Mouse (Mus musculus): ENCODE measurements around the gene Zfp827. TPM values are rescaled to one million over a fixed set of nuclear protein-coding genes. Genes with fewer than 3 reads are reported as not detected.
A peak's percentile ranks its signal among the peaks of the same experiment; 100 is the strongest.

Gene Zfp827
- polyA plus RNA-seq, 1 experiment from 2014 or later: 10.6 TPM

DNA sequence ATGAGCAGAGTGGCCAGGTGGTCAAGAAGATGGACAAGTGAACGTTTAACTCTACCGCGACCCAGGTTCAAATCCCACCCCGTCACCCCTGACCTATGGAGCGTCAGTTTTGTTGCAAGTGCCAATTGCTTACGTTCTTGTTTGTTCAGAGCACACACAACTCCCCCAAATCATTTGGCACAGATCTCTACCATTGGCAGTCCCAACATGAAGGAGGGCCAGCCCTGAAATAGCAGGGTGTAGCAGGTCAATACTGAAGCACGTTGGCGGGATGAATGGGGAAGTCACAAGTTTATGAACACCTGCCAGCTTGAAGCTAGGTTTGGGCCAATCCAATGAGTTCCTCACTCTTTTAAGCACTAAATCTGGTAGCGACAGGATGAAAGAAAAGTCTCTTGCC is 46.7 kb downstream of the Zfp827 start:
- H3K4me2 ChIP-seq (ENCODE audit: low read length): no peak overlapping the region
- ATAC-seq (replicated peaks; ENCODE audit: low FRiP score, low TSS enrichment, low read depth) (no peak), DNase-seq (ENCODE audit: low spot score) (no peak)
- no peak overlapping the region for H3K4me3 ChIP-seq (ENCODE audit: low read depth, low read length)
- H3K27ac ChIP-seq (ENCODE audit: low read depth): no peak overlapping the region
- H3K36me3 ChIP-seq (ENCODE audit: control insufficient read depth, insufficient read depth, low read length): peaks cover 60% of the 10 kb centered on the region
- no peak overlapping the region for H3K9ac ChIP-seq (ENCODE audit: low read length)
- peaks cover 8% of the 10 kb centered on the region; the same call in 1 of the 2 replicates for H3K4me1 ChIP-seq (replicated peaks; ENCODE audit: control insufficient read depth, insufficient read depth, low read length)
- H3K27me3 ChIP-seq (replicated peaks; ENCODE audit: control insufficient read depth, insufficient read depth, low read length): no peaks in the 10 kb centered on the region
- 87% methylated on average over 9 of the region's 9 CpGs for WGBS
- no peaks in the 10 kb centered on the region for H3K9me3 ChIP-seq (ENCODE audit: control insufficient read depth, low read length)

DNA sequence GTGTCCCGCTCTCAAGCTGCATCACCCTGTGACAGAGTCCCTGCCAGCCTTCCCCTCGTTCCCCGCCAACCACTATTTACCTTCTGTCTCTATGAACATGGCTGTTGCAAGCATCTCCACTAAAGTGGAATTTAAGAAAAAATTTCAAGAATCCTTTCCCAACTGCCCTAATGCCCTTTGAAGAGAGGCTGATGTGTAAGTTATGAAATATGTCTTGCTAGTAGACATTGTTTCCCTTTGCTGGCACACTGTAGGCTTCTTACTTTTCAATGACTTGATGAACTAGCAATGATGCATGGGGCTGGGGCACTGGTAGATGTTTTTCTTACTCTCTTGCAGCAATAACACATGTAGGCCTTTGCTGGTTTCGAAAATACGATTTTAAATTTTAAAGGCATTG is 49.0 kb downstream of the Zfp827 start:
- H3K36me3 ChIP-seq (ENCODE audit: control insufficient read depth, insufficient read depth, low read length): peaks cover 48% of the 10 kb centered on the region
- peaks cover 8% of the 10 kb centered on the region; the same call in 1 of the 2 replicates for H3K4me1 ChIP-seq (replicated peaks; ENCODE audit: control insufficient read depth, insufficient read depth, low read length)
- ATAC-seq (replicated peaks; ENCODE audit: low FRiP score, low TSS enrichment, low read depth) (no peak), DNase-seq (ENCODE audit: low spot score) (no peak)
- H3K4me2 ChIP-seq (ENCODE audit: low read length): no peak overlapping the region
- WGBS: 83% methylated on average over 5 of the region's 5 CpGs
- H3K27me3 ChIP-seq (replicated peaks; ENCODE audit: control insufficient read depth, insufficient read depth, low read length): no peaks in the 10 kb centered on the region
- H3K9ac ChIP-seq (ENCODE audit: low read length): no peak overlapping the region
- H3K4me3 ChIP-seq (ENCODE audit: low read depth, low read length): no peak overlapping the region
- no peak overlapping the region for H3K27ac ChIP-seq (ENCODE audit: low read depth)
- H3K9me3 ChIP-seq (ENCODE audit: control insufficient read depth, low read length): no peaks in the 10 kb centered on the region

DNA sequence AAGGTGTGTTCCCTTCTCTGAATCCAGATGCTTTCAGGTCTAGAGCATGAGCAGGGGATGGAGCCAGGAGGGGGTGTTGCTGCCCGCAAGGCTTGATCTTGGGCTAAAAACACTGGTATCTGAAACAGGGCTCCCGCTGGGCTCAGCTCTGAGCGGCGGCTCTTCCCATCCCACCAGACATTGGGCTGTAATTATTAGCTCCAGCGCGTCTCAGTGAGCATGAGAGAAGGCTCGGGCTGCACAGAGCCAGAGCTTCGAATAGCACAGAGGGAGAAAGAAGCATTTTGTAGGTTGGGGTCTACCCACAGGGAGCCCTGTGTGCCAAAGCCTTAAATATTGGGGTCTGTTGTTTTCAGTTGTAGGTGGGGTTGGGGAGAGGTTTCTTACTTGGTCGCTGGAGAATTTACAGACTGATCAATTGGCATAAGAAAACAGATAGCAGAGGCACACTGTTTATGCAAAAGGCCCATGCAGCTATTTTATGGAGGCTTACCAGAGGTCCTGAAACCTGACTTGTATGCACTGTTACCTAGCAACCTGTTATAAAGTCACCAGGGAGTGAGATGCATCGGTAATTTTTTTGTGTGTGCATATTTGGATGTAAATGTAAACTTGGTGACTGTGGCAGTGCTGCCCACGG is 50.4 kb downstream of the Zfp827 start:
- H3K4me1 ChIP-seq (replicated peaks; ENCODE audit: control insufficient read depth, insufficient read depth, low read length): peaks cover 11% of the 10 kb centered on the region
- peaks cover 46% of the 10 kb centered on the region for H3K36me3 ChIP-seq (ENCODE audit: control insufficient read depth, insufficient read depth, low read length)
- no peak overlapping the region for H3K27ac ChIP-seq (ENCODE audit: low read depth)
- H3K4me2 ChIP-seq (ENCODE audit: low read length): no peak overlapping the region
- 29% methylated on average over 11 of the region's 11 CpGs for WGBS
- no peak overlapping the region for H3K9ac ChIP-seq (ENCODE audit: low read length)
- no peak for ATAC-seq (replicated peaks; ENCODE audit: low FRiP score, low TSS enrichment, low read depth)
- H3K27me3 ChIP-seq (replicated peaks; ENCODE audit: control insufficient read depth, insufficient read depth, low read length): no peaks in the 10 kb centered on the region
- no peak for DNase-seq (ENCODE audit: low spot score)
- no peaks in the 10 kb centered on the region for H3K9me3 ChIP-seq (ENCODE audit: control insufficient read depth, low read length)
- H3K4me3 ChIP-seq (ENCODE audit: low read depth, low read length): no peak overlapping the region

DNA sequence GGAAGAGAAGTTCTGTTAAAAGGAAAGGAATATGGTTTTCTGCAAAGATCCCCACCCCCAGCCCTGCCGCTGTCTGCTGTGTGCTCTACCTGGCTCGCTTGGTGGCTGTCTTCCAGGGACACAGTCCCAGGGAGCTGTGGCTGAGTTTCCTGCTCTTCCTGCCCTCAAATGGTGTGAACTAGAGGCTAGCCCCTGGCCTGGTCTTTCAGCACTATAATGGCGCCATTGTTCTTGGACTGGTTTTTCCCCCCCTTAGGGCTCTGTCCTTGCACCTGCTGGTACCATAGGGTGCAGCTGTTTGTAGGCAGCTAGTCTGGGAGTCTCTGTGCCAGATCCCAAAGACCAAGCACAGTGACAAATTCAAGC is 50.9 kb downstream of the Zfp827 start:
- WGBS: 65% methylated on average over 3 of the region's 3 CpGs
- H3K4me1 ChIP-seq (replicated peaks; ENCODE audit: control insufficient read depth, insufficient read depth, low read length): peaks cover 11% of the 10 kb centered on the region
- no peaks in the 10 kb centered on the region for H3K9me3 ChIP-seq (ENCODE audit: control insufficient read depth, low read length)
- no peak for DNase-seq (ENCODE audit: low spot score)
- peaks cover 48% of the 10 kb centered on the region for H3K36me3 ChIP-seq (ENCODE audit: control insufficient read depth, insufficient read depth, low read length)
- no peak overlapping the region for H3K27ac ChIP-seq (ENCODE audit: low read depth)
- peak; percentile 37; the same call in 1 of the 2 replicates for ATAC-seq (replicated peaks; ENCODE audit: low FRiP score, low TSS enrichment, low read depth)
- no peak overlapping the region for H3K4me2 ChIP-seq (ENCODE audit: low read length)
- no peak overlapping the region for H3K9ac ChIP-seq (ENCODE audit: low read length)
- H3K27me3 ChIP-seq (replicated peaks; ENCODE audit: control insufficient read depth, insufficient read depth, low read length): no peaks in the 10 kb centered on the region
- H3K4me3 ChIP-seq (ENCODE audit: low read depth, low read length): no peak overlapping the region

DNA sequence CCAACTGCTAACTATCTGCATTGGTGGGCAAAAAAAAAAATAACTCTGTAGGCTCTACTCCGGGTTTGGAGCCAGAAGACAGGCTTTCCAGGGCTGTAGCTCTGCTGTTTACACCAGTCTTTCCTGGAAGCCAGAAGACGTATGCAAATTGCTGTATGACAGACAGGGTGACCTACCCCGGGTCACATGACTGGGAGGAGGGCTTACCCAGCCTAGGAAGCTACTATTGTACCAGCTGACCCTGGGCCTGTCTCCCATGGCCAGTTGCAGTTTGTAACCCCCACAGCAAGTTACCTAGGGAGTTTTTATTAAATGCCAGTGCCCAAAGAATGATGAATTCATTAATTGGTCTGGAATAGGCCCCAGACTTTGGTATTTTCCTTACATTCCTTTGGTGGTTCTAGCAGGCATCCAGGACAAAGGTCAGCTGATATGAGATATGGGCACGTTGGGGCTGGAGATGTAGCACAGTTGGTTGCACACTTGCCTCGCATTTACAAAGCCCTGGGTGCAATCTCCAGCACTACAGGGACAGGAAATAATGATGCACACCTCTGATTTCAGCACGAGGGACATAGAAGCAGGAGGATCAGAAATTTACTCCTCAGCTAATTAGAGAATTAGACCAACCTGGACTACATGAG is 52.0 kb downstream of the Zfp827 start:
- Histone ChIP-seq H3K9ac (ENCODE audit: low read length) (no peak overlapping the region), H3K27me3 (replicated peaks; ENCODE audit: control insufficient read depth, insufficient read depth, low read length) (no peaks in the 10 kb centered on the region), H3K9me3 (ENCODE audit: control insufficient read depth, low read length) (no peaks in the 10 kb centered on the region), H3K27ac (ENCODE audit: low read depth) (no peak overlapping the region), H3K4me3 (ENCODE audit: low read depth, low read length) (no peak overlapping the region), H3K4me1 (replicated peaks; ENCODE audit: control insufficient read depth, insufficient read depth, low read length) (peaks cover 11% of the 10 kb centered on the region), H3K4me2 (ENCODE audit: low read length) (no peak overlapping the region), H3K36me3 (ENCODE audit: control insufficient read depth, insufficient read depth, low read length) (peaks cover 45% of the 10 kb centered on the region)
- ATAC-seq (replicated peaks; ENCODE audit: low FRiP score, low TSS enrichment, low read depth): 0 out of 2 replicates have a peak, but pooled peaks have one; percentile 29
- 50% methylated on average over 6 of the region's 6 CpGs for WGBS
- DNase-seq (ENCODE audit: low spot score): no peak

DNA sequence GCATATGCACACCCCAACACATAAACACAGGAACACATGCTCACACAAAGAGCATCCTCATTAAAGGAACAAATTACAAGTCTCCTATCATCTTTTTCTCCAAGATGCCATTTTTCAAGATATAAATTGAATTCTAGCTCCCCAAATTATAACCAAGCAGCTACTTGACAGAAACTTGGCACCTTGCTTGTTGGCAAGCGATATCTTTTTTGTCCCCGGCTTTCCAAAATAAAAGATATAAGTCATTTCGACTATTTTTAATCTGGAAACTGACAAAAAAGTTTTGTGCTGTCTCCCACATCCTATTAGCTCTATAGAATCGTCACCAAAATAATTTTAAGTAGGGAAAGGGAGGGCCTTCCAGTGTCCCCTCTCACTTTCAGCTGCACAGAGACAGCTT is 53.1 kb downstream of the Zfp827 start:
- no peaks in the 10 kb centered on the region for H3K9me3 ChIP-seq (ENCODE audit: control insufficient read depth, low read length)
- H3K4me2 ChIP-seq (ENCODE audit: low read length): no peak overlapping the region
- ATAC-seq (replicated peaks; ENCODE audit: low FRiP score, low TSS enrichment, low read depth) (no peak), DNase-seq (ENCODE audit: low spot score) (no peak)
- peaks cover 36% of the 10 kb centered on the region for H3K36me3 ChIP-seq (ENCODE audit: control insufficient read depth, insufficient read depth, low read length)
- 86% methylated on average over 4 of the region's 4 CpGs for WGBS
- no peak overlapping the region for H3K9ac ChIP-seq (ENCODE audit: low read length)
- H3K27ac ChIP-seq (ENCODE audit: low read depth): no peak overlapping the region
- H3K4me1 ChIP-seq (replicated peaks; ENCODE audit: control insufficient read depth, insufficient read depth, low read length): peaks cover 11% of the 10 kb centered on the region
- H3K4me3 ChIP-seq (ENCODE audit: low read depth, low read length): no peak overlapping the region
- no peaks in the 10 kb centered on the region for H3K27me3 ChIP-seq (replicated peaks; ENCODE audit: control insufficient read depth, insufficient read depth, low read length)

DNA sequence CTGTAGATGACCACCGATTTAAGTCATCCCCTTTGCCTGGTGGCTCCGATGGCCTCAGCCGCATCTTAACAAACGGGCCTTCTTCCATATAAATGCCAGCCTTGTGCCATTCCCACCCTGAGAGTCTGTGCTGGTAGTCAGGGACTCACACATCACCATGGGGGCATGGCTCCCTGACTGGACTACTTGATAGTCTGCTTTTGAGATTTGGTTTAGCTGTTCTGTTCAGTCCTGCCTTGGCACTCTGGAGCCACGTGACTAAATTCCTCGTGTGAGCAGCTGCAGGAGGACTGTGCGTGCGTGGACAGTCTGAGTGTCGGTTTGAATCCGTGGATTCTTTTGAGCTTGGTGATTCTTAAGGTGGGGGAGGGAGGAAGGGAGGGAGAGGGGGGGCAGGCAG is 53.7 kb downstream of the Zfp827 start:
- WGBS: 81% methylated on average over 10 of the region's 10 CpGs
- no peak overlapping the region for H3K4me2 ChIP-seq (ENCODE audit: low read length)
- peaks cover 11% of the 10 kb centered on the region for H3K4me1 ChIP-seq (replicated peaks; ENCODE audit: control insufficient read depth, insufficient read depth, low read length)
- no peak overlapping the region for H3K27ac ChIP-seq (ENCODE audit: low read depth)
- no peak for DNase-seq (ENCODE audit: low spot score)
- H3K9me3 ChIP-seq (ENCODE audit: control insufficient read depth, low read length): no peaks in the 10 kb centered on the region
- no peak for ATAC-seq (replicated peaks; ENCODE audit: low FRiP score, low TSS enrichment, low read depth)
- H3K27me3 ChIP-seq (replicated peaks; ENCODE audit: control insufficient read depth, insufficient read depth, low read length): no peaks in the 10 kb centered on the region
- no peak overlapping the region for H3K4me3 ChIP-seq (ENCODE audit: low read depth, low read length)
- no peak overlapping the region for H3K9ac ChIP-seq (ENCODE audit: low read length)
- peaks cover 35% of the 10 kb centered on the region for H3K36me3 ChIP-seq (ENCODE audit: control insufficient read depth, insufficient read depth, low read length)

DNA sequence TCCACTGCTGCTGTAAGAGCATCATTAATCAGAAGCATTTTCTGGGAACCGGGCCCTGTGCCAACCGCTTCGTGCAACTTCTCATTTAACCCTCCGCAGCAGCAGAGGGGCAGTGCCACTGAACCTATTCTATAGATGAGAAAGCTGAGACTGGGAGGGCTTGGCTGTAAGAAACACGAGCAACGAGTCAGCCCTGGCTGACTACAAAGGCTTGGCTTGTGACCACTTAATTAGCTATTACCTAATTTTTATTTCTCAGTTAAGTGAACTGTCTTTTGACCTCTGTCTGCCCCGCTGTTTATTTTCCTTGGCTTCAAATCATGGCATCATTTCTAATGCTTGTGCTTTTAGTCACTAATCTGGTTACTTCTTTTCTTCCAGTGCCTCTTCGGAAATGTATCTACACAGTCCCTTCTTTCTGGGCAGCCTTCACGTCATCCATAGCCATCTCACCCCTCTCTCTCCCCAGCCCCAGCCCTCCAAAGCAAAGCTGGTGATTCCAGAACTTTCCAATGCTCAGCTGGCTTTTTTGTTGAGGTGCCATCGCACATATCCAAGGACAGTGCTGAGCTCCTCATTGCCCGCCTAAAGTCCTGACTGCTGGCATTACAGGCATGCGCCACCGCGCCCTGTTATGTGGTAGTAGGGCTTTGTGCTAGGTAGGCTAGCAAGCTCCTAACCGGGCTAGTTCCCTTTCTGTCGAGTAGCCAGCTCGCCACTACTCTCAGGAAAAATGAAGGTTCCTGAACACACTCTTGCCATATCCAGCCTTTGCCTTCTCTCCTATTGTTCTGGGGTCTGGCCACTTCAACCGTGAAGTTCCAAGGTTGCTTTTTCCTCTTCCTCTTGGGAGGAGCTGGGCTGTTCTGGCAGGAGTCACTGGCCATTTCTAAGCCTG is 55.5 kb downstream of the Zfp827 start:
- no peaks in the 10 kb centered on the region for H3K27me3 ChIP-seq (replicated peaks; ENCODE audit: control insufficient read depth, insufficient read depth, low read length)
- no peaks in the 10 kb centered on the region for H3K9me3 ChIP-seq (ENCODE audit: control insufficient read depth, low read length)
- H3K36me3 ChIP-seq (ENCODE audit: control insufficient read depth, insufficient read depth, low read length): peaks cover 39% of the 10 kb centered on the region
- H3K4me1 ChIP-seq (replicated peaks; ENCODE audit: control insufficient read depth, insufficient read depth, low read length): peaks cover 7% of the 10 kb centered on the region
- H3K4me3 ChIP-seq (ENCODE audit: low read depth, low read length): no peak overlapping the region
- H3K9ac ChIP-seq (ENCODE audit: low read length): no peak overlapping the region
- DNase-seq (ENCODE audit: low spot score) (no peak), ATAC-seq (replicated peaks; ENCODE audit: low FRiP score, low TSS enrichment, low read depth) (no peak)
- no peak overlapping the region for H3K4me2 ChIP-seq (ENCODE audit: low read length)
- H3K27ac ChIP-seq (ENCODE audit: low read depth): peak overlapping the region; percentile 9
- 81% methylated on average over 18 of the region's 18 CpGs for WGBS

All from intestine, embryonic 14.5 days (tissue).